Mouse (Mus musculus): ENCODE measurements around the gene C530008M17Rik. TPM values are rescaled to one million over a fixed set of nuclear protein-coding genes. Genes with fewer than 3 reads are reported as not detected.

The C530008M17Rik gene
- 0.48 and 1.2 TPM in 2 replicates for polyA plus RNA-seq (2012; ENCODE audit: insufficient read depth, insufficient read length, missing spikeins)

GRCm38 (mm10) chr5:76656212-76656611, at the start of gene C530008M17Rik:
Gene C530008M17Rik, plus strand, starts transcription at chr5:76656512.
- Histone ChIP-seq H3K4me1 (ENCODE audit: control insufficient read depth, insufficient read depth, low read length) (no peaks in the 10 kb centered on the region), H3K27ac (ENCODE audit: insufficient read depth, low read depth, low read length) (no peak within 1 kb of the TSS), H3K4me3 (ENCODE audit: insufficient read depth, low read length) (peak within 1 kb of the TSS; percentile 58)
- TF ChIP-seq CTCF (IDR thresholded peaks at IDR 0.05; ENCODE audit: low read depth, low read length) (no peak), POLR2A (IDR thresholded peaks at IDR 0.05; ENCODE audit: borderline replicate concordance, low read depth, low read length) (no peak)

- Histone ChIP-seq H3K4me3 (ENCODE audit: insufficient read depth, low read length) (no peak overlapping the region), H3K27ac (ENCODE audit: insufficient read depth, low read depth, low read length) (no peak overlapping the region), H3K4me1 (ENCODE audit: control insufficient read depth, insufficient read depth, low read length) (no peaks in the 10 kb centered on the region)
- no peak for TF ChIP-seq CTCF (IDR thresholded peaks at IDR 0.05; ENCODE audit: low read depth, low read length)
- no peak for TF ChIP-seq POLR2A (IDR thresholded peaks at IDR 0.05; ENCODE audit: borderline replicate concordance, low read depth, low read length)
These were observed 46.5 kb upstream of the C530008M17Rik start for GRCm38 (mm10) chr5:76609702-76610370.

- TF ChIP-seq POLR2A (IDR thresholded peaks at IDR 0.05; ENCODE audit: borderline replicate concordance, low read depth, low read length) (no peak), CTCF (IDR thresholded peaks at IDR 0.05; ENCODE audit: low read depth, low read length) (no peak)
- no peak overlapping the region for H3K4me3 ChIP-seq (ENCODE audit: insufficient read depth, low read length)
- H3K4me1 ChIP-seq (ENCODE audit: control insufficient read depth, insufficient read depth, low read length) = no peaks in the 10 kb centered on the region
- H3K27ac ChIP-seq (ENCODE audit: insufficient read depth, low read depth, low read length) = no peak overlapping the region
These were observed 43.3 kb upstream of the C530008M17Rik start for GRCm38 (mm10) chr5:76612867-76613499.

GRCm38 (mm10) chr5:76615276-76615675, 41.0 kb upstream of the C530008M17Rik start:
- Histone ChIP-seq H3K27ac (ENCODE audit: insufficient read depth, low read depth, low read length) (no peak overlapping the region), H3K4me1 (ENCODE audit: control insufficient read depth, insufficient read depth, low read length) (no peaks in the 10 kb centered on the region), H3K4me3 (ENCODE audit: insufficient read depth, low read length) (no peak overlapping the region)
- no peak for TF ChIP-seq POLR2A (IDR thresholded peaks at IDR 0.05; ENCODE audit: borderline replicate concordance, low read depth, low read length)
- no peak for TF ChIP-seq CTCF (IDR thresholded peaks at IDR 0.05; ENCODE audit: low read depth, low read length)

GRCm38 (mm10) chr5:76616196-76616747, 40.0 kb upstream of the C530008M17Rik start:
- Histone ChIP-seq H3K4me1 (ENCODE audit: control insufficient read depth, insufficient read depth, low read length) (no peaks in the 10 kb centered on the region), H3K27ac (ENCODE audit: insufficient read depth, low read depth, low read length) (no peak overlapping the region), H3K4me3 (ENCODE audit: insufficient read depth, low read length) (no peak overlapping the region)
- no peak for TF ChIP-seq CTCF (IDR thresholded peaks at IDR 0.05; ENCODE audit: low read depth, low read length)
- TF ChIP-seq POLR2A (IDR thresholded peaks at IDR 0.05; ENCODE audit: borderline replicate concordance, low read depth, low read length) = no peak

GRCm38 (mm10) chr5:76618750-76619149, 37.6 kb upstream of the C530008M17Rik start:
- no peak for TF ChIP-seq CTCF (IDR thresholded peaks at IDR 0.05; ENCODE audit: low read depth, low read length)
- no peak for TF ChIP-seq POLR2A (IDR thresholded peaks at IDR 0.05; ENCODE audit: borderline replicate concordance, low read depth, low read length)
- Histone ChIP-seq H3K27ac (ENCODE audit: insufficient read depth, low read depth, low read length) (no peak overlapping the region), H3K4me1 (ENCODE audit: control insufficient read depth, insufficient read depth, low read length) (no peaks in the 10 kb centered on the region), H3K4me3 (ENCODE audit: insufficient read depth, low read length) (no peak overlapping the region)

- no peak overlapping the region for H3K4me3 ChIP-seq (ENCODE audit: insufficient read depth, low read length)
- no peaks in the 10 kb centered on the region for H3K4me1 ChIP-seq (ENCODE audit: control insufficient read depth, insufficient read depth, low read length)
- TF ChIP-seq POLR2A (IDR thresholded peaks at IDR 0.05; ENCODE audit: borderline replicate concordance, low read depth, low read length) = no peak
- no peak for TF ChIP-seq CTCF (IDR thresholded peaks at IDR 0.05; ENCODE audit: low read depth, low read length)
- no peak overlapping the region for H3K27ac ChIP-seq (ENCODE audit: insufficient read depth, low read depth, low read length)
These were observed 32.6 kb upstream of the C530008M17Rik start for GRCm38 (mm10) chr5:76623759-76624158.

GRCm38 (mm10) chr5:76627770-76628169, 28.5 kb upstream of the C530008M17Rik start:
- TF ChIP-seq CTCF (IDR thresholded peaks at IDR 0.05; ENCODE audit: low read depth, low read length) (no peak), POLR2A (IDR thresholded peaks at IDR 0.05; ENCODE audit: borderline replicate concordance, low read depth, low read length) (no peak)
- Histone ChIP-seq H3K27ac (ENCODE audit: insufficient read depth, low read depth, low read length) (no peak overlapping the region), H3K4me1 (ENCODE audit: control insufficient read depth, insufficient read depth, low read length) (no peaks in the 10 kb centered on the region), H3K4me3 (ENCODE audit: insufficient read depth, low read length) (no peak overlapping the region)

GRCm38 (mm10) chr5:76634012-76634411, 22.3 kb upstream of the C530008M17Rik start:
- Histone ChIP-seq H3K4me1 (ENCODE audit: control insufficient read depth, insufficient read depth, low read length) (no peaks in the 10 kb centered on the region), H3K4me3 (ENCODE audit: insufficient read depth, low read length) (no peak overlapping the region), H3K27ac (ENCODE audit: insufficient read depth, low read depth, low read length) (no peak overlapping the region)
- TF ChIP-seq CTCF (IDR thresholded peaks at IDR 0.05; ENCODE audit: low read depth, low read length) (no peak), POLR2A (IDR thresholded peaks at IDR 0.05; ENCODE audit: borderline replicate concordance, low read depth, low read length) (no peak)

GRCm38 (mm10) chr5:76635592-76635991, 20.7 kb upstream of the C530008M17Rik start:
- no peak overlapping the region for H3K4me3 ChIP-seq (ENCODE audit: insufficient read depth, low read length)
- TF ChIP-seq POLR2A (IDR thresholded peaks at IDR 0.05; ENCODE audit: borderline replicate concordance, low read depth, low read length) (no peak), CTCF (IDR thresholded peaks at IDR 0.05; ENCODE audit: low read depth, low read length) (no peak)

More at GRCm38 (mm10) chr5:76635592-76635991, 20.7 kb upstream of the C530008M17Rik start:
- no peak overlapping the region for H3K27ac ChIP-seq (ENCODE audit: insufficient read depth, low read depth, low read length)
- no peaks in the 10 kb centered on the region for H3K4me1 ChIP-seq (ENCODE audit: control insufficient read depth, insufficient read depth, low read length)

Data from bone marrow macrophage, adult 2 months (primary cell).